Mouse (Mus musculus): Measurements from ENCODE around the gene Gm8362.
"Not testable (repeated sequence)": the region's sequence is repeated elsewhere in the genome, so short reads cannot be mapped to it uniquely, and the experiment has no call there.

Gm8362 gene

GRCm38 (mm10) chr14:6774311-6774710 is at the start of gene Gm8362:
TSS of gene Gm8362 (minus strand) at chr14:6774411.
- DNase-seq (ENCODE audit: low read depth) = not testable (repeated sequence)

DNA sequence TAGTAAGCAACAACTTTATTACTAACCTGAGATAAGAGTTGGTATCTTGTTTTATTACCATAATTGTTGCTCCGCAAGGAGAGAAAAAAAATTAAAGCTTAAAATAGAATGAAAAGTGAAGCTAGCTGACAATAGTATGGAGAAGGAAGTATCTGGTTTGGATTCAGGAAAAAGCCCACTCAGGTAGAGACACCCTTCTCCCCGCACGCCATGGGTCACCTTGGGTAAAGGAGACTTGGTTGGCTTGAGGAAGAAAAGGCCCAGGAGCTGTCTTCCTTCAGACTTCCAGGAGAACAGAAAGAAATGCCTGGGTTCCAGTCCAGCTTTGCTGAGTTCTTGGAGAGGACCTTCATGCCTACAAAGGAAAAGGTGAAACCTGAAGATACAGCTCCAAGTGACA is 49.1 kb upstream of the Gm8362 start:
- DNase-seq (ENCODE audit: low read depth) = not testable (repeated sequence)

GRCm38 (mm10) chr14:6757231-6757536 is 17.0 kb downstream of the Gm8362 start:
- not testable (repeated sequence) for DNase-seq (ENCODE audit: low read depth)

- DNase-seq (ENCODE audit: low read depth) = not testable (repeated sequence)
Measured at GRCm38 (mm10) chr14:6756384-6757230, 17.6 kb downstream of the Gm8362 start.

DNA sequence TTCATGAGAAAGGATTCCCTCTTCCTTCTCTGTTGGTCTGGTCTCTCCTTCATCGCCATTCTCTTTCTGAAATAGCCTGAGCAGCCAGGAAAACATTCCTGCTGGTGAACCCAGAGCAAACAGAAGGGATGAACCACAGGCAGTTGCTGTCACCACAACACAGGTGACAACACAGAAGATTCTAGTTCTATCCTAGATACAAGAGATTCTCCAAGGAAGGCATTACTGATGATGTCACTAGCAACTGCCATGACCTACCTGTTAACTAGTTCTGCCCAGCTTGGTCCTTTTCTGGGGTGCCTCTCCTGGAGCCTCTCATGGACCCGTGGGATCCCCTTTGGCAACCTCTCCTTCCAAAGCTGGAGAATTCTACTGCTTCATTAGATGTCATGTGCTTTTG is 32.0 kb downstream of the Gm8362 start, which contains the start of gene Gm3636:
Gene Gm3636 (minus strand): TSS at position 101 of the 400 bp plus-strand sequence.
- DNase-seq (ENCODE audit: low read depth) = not testable (repeated sequence)

DNA sequence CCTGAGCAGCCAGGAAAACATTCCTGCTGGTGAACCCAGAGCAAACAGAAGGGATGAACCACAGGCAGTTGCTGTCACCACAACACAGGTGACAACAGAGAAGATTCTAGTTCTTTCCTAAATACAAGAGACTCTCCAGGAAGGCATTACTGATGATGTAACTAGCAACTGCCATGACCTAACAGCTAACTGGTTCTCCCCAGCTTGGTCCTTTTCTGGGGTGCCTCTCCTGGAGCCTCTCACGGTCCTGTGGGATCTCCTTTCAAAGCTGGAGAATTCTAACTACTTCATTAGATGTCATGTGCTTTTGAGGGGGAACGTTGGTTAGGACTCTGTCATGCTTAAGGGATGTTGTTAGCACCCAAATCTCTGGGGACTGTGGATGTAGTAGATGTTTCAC is 54.1 kb downstream of the Gm8362 start, which contains the start of gene Gm8050:
Gene Gm8050 (minus strand): TSS at position 101 of the 400 bp plus-strand sequence.
- not testable (repeated sequence) for DNase-seq (ENCODE audit: low read depth)
